In the genomic region with DNA sequence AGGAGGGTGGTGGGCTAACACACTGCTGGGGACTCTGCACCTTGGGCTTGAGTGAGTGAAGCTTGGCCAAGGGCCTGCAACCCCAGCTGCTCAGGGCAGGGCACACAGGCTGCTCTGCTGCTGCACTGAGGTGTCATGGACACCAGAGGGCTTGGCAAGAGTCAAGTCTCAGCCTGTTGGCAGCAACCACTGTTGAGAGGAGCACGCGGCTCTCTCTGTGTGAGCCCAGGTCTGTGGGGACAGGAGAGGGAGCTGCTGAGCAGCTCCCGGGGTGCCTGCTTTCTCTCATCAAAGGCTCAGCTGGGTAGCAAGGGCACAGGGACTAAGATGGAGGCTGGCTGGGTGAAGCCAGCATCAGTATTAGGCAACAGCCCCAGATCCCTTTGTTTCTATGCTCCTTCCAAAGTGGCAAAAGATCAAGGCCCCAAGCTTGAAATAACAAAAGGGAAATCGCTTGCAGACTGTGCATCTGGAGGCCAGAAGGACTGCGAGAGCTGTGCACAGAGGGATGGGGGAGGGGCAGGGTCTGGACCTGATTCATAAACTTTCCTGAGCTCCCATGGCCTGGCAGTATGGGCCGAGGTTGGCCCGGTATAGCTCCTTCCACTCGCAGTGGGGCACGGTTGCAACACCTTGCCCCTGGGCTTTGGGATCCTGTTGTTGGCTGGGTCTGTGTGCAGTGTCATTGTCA, we compare ENCODE assay signal across 8 mouse cellular contexts.
DNase-seq lines count a peak whose midpoint lies in the region; ATAC-seq and TF ChIP-seq lines count a peak whose summit lies in the region.

No protein-coding gene starts in this region.

- 41% methylated on average over 9 of the region's 9 CpGs for WGBS in liver, adult 2 months
- WGBS in liver, embryonic 11.5 days: 28% methylated on average over 9 of the region's 9 CpGs
- WGBS in embryonic facial prominence, embryonic 15.5 days: 12% methylated on average over 9 of the region's 9 CpGs
- 13% methylated on average over 9 of the region's 9 CpGs for WGBS in limb, embryonic 14.5 days
- WGBS in neural tube, embryonic 15.5 days: 26% methylated on average over 9 of the region's 9 CpGs

- no peaks in the 10 kb centered on the region for H3K79me2 ChIP-seq in liver, adult 2 months (ENCODE audit: control insufficient read depth, insufficient read depth, low read length)

- no peak for ATAC-seq in liver, embryonic 11.5 days (replicated peaks; ENCODE audit: low FRiP score)
- ATAC-seq in embryonic facial prominence, embryonic 15.5 days (ENCODE audit: insufficient number of reproducible peaks, low FRiP score, low TSS enrichment, low read depth): peak; percentile 80
- peak; percentile 79 for ATAC-seq in limb, embryonic 14.5 days (ENCODE audit: low FRiP score, low read depth)
- ATAC-seq in neural tube, embryonic 15.5 days (ENCODE audit: low FRiP score): peak; percentile 87

- H3K4me3 ChIP-seq in liver, adult 2 months (ENCODE audit: insufficient read depth, low read depth, low read length): no peak overlapping the region
- no peak overlapping the region for H3K4me3 ChIP-seq in liver, embryonic 11.5 days (ENCODE audit: low read depth, low read length)
- H3K4me3 ChIP-seq in embryonic facial prominence, embryonic 15.5 days (replicated peaks): no peak overlapping the region
- H3K4me3 ChIP-seq in limb, embryonic 14.5 days (replicated peaks; ENCODE audit: low read length): no peak overlapping the region
- no peak overlapping the region for H3K4me3 ChIP-seq in neural tube, embryonic 15.5 days (replicated peaks)

- no peaks in the 10 kb centered on the region for H3K9me3 ChIP-seq in liver, embryonic 11.5 days (ENCODE audit: control insufficient read depth, low read length)
- no peaks in the 10 kb centered on the region for H3K9me3 ChIP-seq in embryonic facial prominence, embryonic 15.5 days (replicated peaks)
- H3K9me3 ChIP-seq in limb, embryonic 14.5 days (ENCODE audit: control insufficient read depth, low read length): no peaks in the 10 kb centered on the region
- H3K9me3 ChIP-seq in neural tube, embryonic 15.5 days (replicated peaks): no peaks in the 10 kb centered on the region

- H3K27ac ChIP-seq in liver, adult 2 months (replicated peaks; ENCODE audit: insufficient read depth, low read depth, low read length): no peak overlapping the region
- H3K27ac ChIP-seq in liver, embryonic 11.5 days (ENCODE audit: low read depth, low read length): no peak overlapping the region
- peak overlapping the region; percentile 66 for H3K27ac ChIP-seq in embryonic facial prominence, embryonic 15.5 days (replicated peaks)
- peak overlapping the region; percentile 79 for H3K27ac ChIP-seq in limb, embryonic 14.5 days (replicated peaks; ENCODE audit: low read depth, low read length)
- no peak overlapping the region for H3K27ac ChIP-seq in neural tube, embryonic 15.5 days (replicated peaks)

- H3K27me3 ChIP-seq in liver, adult 2 months (ENCODE audit: control insufficient read depth, insufficient read depth, low read length): no peaks in the 10 kb centered on the region
- H3K27me3 ChIP-seq in liver, embryonic 11.5 days (replicated peaks; ENCODE audit: control insufficient read depth, insufficient read depth, low read length): no peaks in the 10 kb centered on the region
- no peaks in the 10 kb centered on the region for H3K27me3 ChIP-seq in embryonic facial prominence, embryonic 15.5 days
- no peaks in the 10 kb centered on the region for H3K27me3 ChIP-seq in limb, embryonic 14.5 days (ENCODE audit: control insufficient read depth, insufficient read depth, low read length)
- no peaks in the 10 kb centered on the region for H3K27me3 ChIP-seq in neural tube, embryonic 15.5 days (replicated peaks)

- no peak for TF ChIP-seq POLR2A in liver, adult 2 months (IDR thresholded peaks at IDR 0.05; ENCODE audit: extremely low read depth, insufficient read depth, low read length)
- no peak for TF ChIP-seq POLR2A in limb, embryonic 14.5 days (IDR thresholded peaks at IDR 0.05; ENCODE audit: borderline replicate concordance, extremely low read depth, insufficient read depth, insufficient read length)

- peak; percentile 25 for DNase-seq in liver, adult 2 months (ENCODE audit: extremely low read depth, low read depth, low spot score)
- DNase-seq in liver, embryonic 11.5 days (ENCODE audit: low spot score): no peak
- peak; percentile 57 for DNase-seq in heart, adult 8-10 months (ENCODE audit: low spot score)
- DNase-seq in kidney, adult 8-10 months: peak; percentile 11 to 20
- DNase-seq in limb, embryonic 14.5 days (ENCODE audit: low spot score): peak; percentile 77
- peak; percentile 87 for DNase-seq in thymus, postnatal 25 days

- H3K9ac ChIP-seq in liver, adult 2 months (ENCODE audit: low read depth, low read length): no peak overlapping the region
- H3K9ac ChIP-seq in liver, embryonic 11.5 days (ENCODE audit: low read depth, low read length): no peak overlapping the region
- H3K9ac ChIP-seq in embryonic facial prominence, embryonic 15.5 days: no peak overlapping the region
- H3K9ac ChIP-seq in limb, embryonic 14.5 days (ENCODE audit: low read depth, low read length, severe bottlenecking): no peak overlapping the region
- H3K9ac ChIP-seq in neural tube, embryonic 15.5 days (replicated peaks): no peak overlapping the region

- no peak overlapping the region for H3K4me2 ChIP-seq in liver, embryonic 11.5 days
- H3K4me2 ChIP-seq in embryonic facial prominence, embryonic 15.5 days (replicated peaks): 0 out of 2 replicates have a peak overlapping the region, but pooled peaks have one; percentile 1
- H3K4me2 ChIP-seq in limb, embryonic 14.5 days (replicated peaks; ENCODE audit: low read depth, low read length, severe bottlenecking): no peak overlapping the region
- no peak overlapping the region for H3K4me2 ChIP-seq in neural tube, embryonic 15.5 days

- no peaks in the 10 kb centered on the region for H3K36me3 ChIP-seq in liver, adult 2 months (ENCODE audit: control insufficient read depth, insufficient read depth, low read length)
- H3K36me3 ChIP-seq in liver, embryonic 11.5 days (ENCODE audit: control insufficient read depth, insufficient read depth, low read length): no peaks in the 10 kb centered on the region
- no peaks in the 10 kb centered on the region for H3K36me3 ChIP-seq in embryonic facial prominence, embryonic 15.5 days
- H3K36me3 ChIP-seq in limb, embryonic 14.5 days (ENCODE audit: control insufficient read depth, insufficient read depth, low read length): no peaks in the 10 kb centered on the region
- H3K36me3 ChIP-seq in neural tube, embryonic 15.5 days: no peaks in the 10 kb centered on the region

- peak; percentile 41 for TF ChIP-seq CTCF in liver, adult 2 months (IDR thresholded peaks at IDR 0.05; ENCODE audit: low read depth, low read length)

- no peaks in the 10 kb centered on the region for H3K4me1 ChIP-seq in liver, adult 2 months (ENCODE audit: control insufficient read depth, insufficient read depth, low read length)
- H3K4me1 ChIP-seq in liver, embryonic 11.5 days (replicated peaks; ENCODE audit: control insufficient read depth, insufficient read depth, low read length): no peaks in the 10 kb centered on the region
- H3K4me1 ChIP-seq in embryonic facial prominence, embryonic 15.5 days: peaks cover 45% of the 10 kb centered on the region
- H3K4me1 ChIP-seq in limb, embryonic 14.5 days (ENCODE audit: control insufficient read depth, insufficient read depth, low read length): peaks cover 29% of the 10 kb centered on the region
- H3K4me1 ChIP-seq in neural tube, embryonic 15.5 days: peaks cover 15% of the 10 kb centered on the region

Comparison
In these comparisons a context has a peak if more than half of its experiments do, and no peak if none do; other contexts are left out.
1. H3K27ac ChIP-seq: peak in embryonic facial prominence, embryonic 15.5 days (single experiment) and limb, embryonic 14.5 days (single experiment); none in liver, adult 2 months (single experiment), liver, embryonic 11.5 days (single experiment) and neural tube, embryonic 15.5 days (single experiment).